Mouse (Mus musculus) brain, embryonic 14.5 days (tissue): Measurements from ENCODE around the gene Gapt. TPM values are rescaled to one million over a fixed set of nuclear protein-coding genes. Genes with fewer than 3 reads are reported as not detected.

ENCODE experiments used
- DNase-seq: peaks from one replicate; pipeline ENCODE4 v3.0.0-alpha.2; 2011; ENCODE audit warnings: low read depth
- CTCF ChIP-seq: fragments of 200-500 bp; IDR thresholded peaks from 2 replicates; pipeline ENCODE4 v1.5.1; 2012; ENCODE audit warnings: inconsistent platforms, mild to moderate bottlenecking, moderate library complexity, borderline replicate concordance; ENCODE audit not compliant: insufficient read depth, insufficient read length; ENCODE audit errors: extremely low read depth
- POLR2A ChIP-seq: fragments of 200-500 bp; IDR thresholded peaks from 2 replicates; pipeline ENCODE4 v1.6.1; 2012; ENCODE audit warnings: mild to moderate bottlenecking, inconsistent platforms, borderline replicate concordance; ENCODE audit not compliant: poor library complexity, insufficient read depth, insufficient read length, severe bottlenecking; ENCODE audit errors: extremely low read depth
- polyA plus RNA-seq: library from polyadenylated mRNA; depleted of rRNA; stranded (reverse); fragments of >200 nt; gene quantifications from 2 replicates; pipeline ENCODE4 v1.2.3, GENCODE M21; 2012; rRNA removed

Gapt gene
- polyA plus RNA-seq, 1 experiment, result 0.08 TPM

- no peak for TF ChIP-seq CTCF
- TF ChIP-seq POLR2A, result no peak
- DNase-seq, result peak; percentile 76
Observed at GRCm38 (mm10) chr13:110332958-110333597, 23.9 kb downstream of the Gapt start.

GRCm38 (mm10) chr13:110318746-110319145 is 38.3 kb downstream of the Gapt start:
- TF ChIP-seq CTCF (peak; percentile 29; the same call in 1 of the 2 replicates), POLR2A (no peak)
- peak; percentile 48 for DNase-seq

GRCm38 (mm10) chr13:110307188-110307587 is 49.8 kb downstream of the Gapt start:
- DNase-seq, result no peak
- TF ChIP-seq CTCF, result no peak
- TF ChIP-seq POLR2A, result no peak

Other genes with a start within 250 kb of the Gapt start
- gene Rab3c, start 76.2 kb downstream of the Gapt start, polyA plus RNA-seq, result 43.4 and 89.6 TPM in 2 replicates
- gene Plk2, start 37.8 kb upstream of the Gapt start, polyA plus RNA-seq, result 59.8 and 73.6 TPM in 2 replicates